Mouse (Mus musculus): ENCODE measurements around the gene Kcnj9.

GRCm38 (mm10) chr1:172358341-172358740, 29.2 kb upstream of the Kcnj9 start:
- TF ChIP-seq CTCF (IDR thresholded peaks at IDR 0.05; ENCODE audit: borderline replicate concordance, extremely low read depth, insufficient read depth, insufficient read length): no peak
- no peak for TF ChIP-seq POLR2A (IDR thresholded peaks at IDR 0.05; ENCODE audit: borderline replicate concordance, extremely low read depth, insufficient read depth, insufficient read length, poor library complexity, severe bottlenecking)
